8 mouse cellular contexts compared by ENCODE assay signal in genomic region chr12:85532613-85533460, GRCm38 (mm10). TPM values are rescaled to one million over a fixed set of nuclear protein-coding genes. Genes with fewer than 3 reads are reported as not detected.
DNase-seq lines count a peak whose midpoint lies in the region; ATAC-seq and TF ChIP-seq lines count a peak whose summit lies in the region.

No protein-coding gene starts in this region.

- H3K9ac ChIP-seq in midbrain, postnatal 0 days (replicated peaks; ENCODE audit: low read length, poor library complexity, severe bottlenecking), result no peak overlapping the region
- no peak overlapping the region for H3K9ac ChIP-seq in midbrain, embryonic 15.5 days

- H3K4me3 ChIP-seq in midbrain, postnatal 0 days (ENCODE audit: low read depth, low read length), result no peak overlapping the region
- H3K4me3 ChIP-seq in midbrain, embryonic 15.5 days, result no peak overlapping the region
- H3K4me3 ChIP-seq in lung, adult 2 months (replicated peaks; ENCODE audit: extremely low read depth, low read depth, low read length), result no peak overlapping the region

- no peaks in the 10 kb centered on the region for H3K9me3 ChIP-seq in midbrain, postnatal 0 days (ENCODE audit: low read length)
- no peaks in the 10 kb centered on the region for H3K9me3 ChIP-seq in midbrain, embryonic 15.5 days

- H3K4me1 ChIP-seq in midbrain, postnatal 0 days (ENCODE audit: insufficient read depth, low read length), result no peaks in the 10 kb centered on the region
- no peaks in the 10 kb centered on the region for H3K4me1 ChIP-seq in midbrain, embryonic 15.5 days
- peaks cover 11% of the 10 kb centered on the region for H3K4me1 ChIP-seq in lung, adult 2 months (ENCODE audit: control insufficient read depth, insufficient read depth, low read length)

- DNase-seq in midbrain, postnatal 0 days (ENCODE audit: low spot score), result peak; percentile 85
- peak; percentile 51 for DNase-seq in brain, embryonic 14.5 days (ENCODE audit: low read depth)
- DNase-seq in heart, postnatal 14 days, result peak; percentile 81 to 83
- peak; percentile 61 for DNase-seq in lung, adult 2 months
- DNase-seq in telencephalon, adult 2 months (ENCODE audit: low read depth, low spot score), result peak; percentile 38
- no peak for DNase-seq in embryo, embryonic 10 days (ENCODE audit: low spot score)
- DNase-seq in cerebellum, adult 11-12 months, result no peak

- no peak overlapping the region for H3K4me2 ChIP-seq in midbrain, postnatal 0 days (ENCODE audit: low read depth, low read length, poor library complexity, severe bottlenecking)
- H3K4me2 ChIP-seq in midbrain, embryonic 15.5 days, result no peak overlapping the region

- 75% methylated on average over 14 of the region's 14 CpGs for WGBS in midbrain, postnatal 0 days
- WGBS in midbrain, embryonic 15.5 days, result 79% methylated on average over 14 of the region's 14 CpGs
- 24% methylated on average over 14 of the region's 14 CpGs for WGBS in lung, adult 2 months

- TF ChIP-seq CTCF in midbrain, postnatal 0 days (IDR thresholded peaks at IDR 0.05), result no peak
- TF ChIP-seq CTCF in brain, embryonic 14.5 days (IDR thresholded peaks at IDR 0.05; ENCODE audit: borderline replicate concordance, extremely low read depth, insufficient read depth, insufficient read length), result no peak
- TF ChIP-seq CTCF in lung, adult 2 months (IDR thresholded peaks at IDR 0.05; ENCODE audit: insufficient read depth, low read length), result no peak

- no peak for ATAC-seq in midbrain, postnatal 0 days (ENCODE audit: low FRiP score)
- ATAC-seq in midbrain, embryonic 15.5 days (replicated peaks), result no peak

- no peak overlapping the region for H3K27ac ChIP-seq in midbrain, postnatal 0 days (ENCODE audit: low read depth, low read length)
- H3K27ac ChIP-seq in midbrain, embryonic 15.5 days, result no peak overlapping the region

- H3K36me3 ChIP-seq in midbrain, postnatal 0 days (ENCODE audit: insufficient read depth, low read length), result no peaks in the 10 kb centered on the region
- H3K36me3 ChIP-seq in midbrain, embryonic 15.5 days (replicated peaks), result no peaks in the 10 kb centered on the region

- H3K27me3 ChIP-seq in midbrain, postnatal 0 days (ENCODE audit: insufficient read depth, low read length), result no peaks in the 10 kb centered on the region
- no peaks in the 10 kb centered on the region for H3K27me3 ChIP-seq in midbrain, embryonic 15.5 days (replicated peaks)

- TF ChIP-seq POLR2A in brain, embryonic 14.5 days (IDR thresholded peaks at IDR 0.05; ENCODE audit: borderline replicate concordance, extremely low read depth, insufficient read depth, insufficient read length, poor library complexity, severe bottlenecking), result no peak
- TF ChIP-seq POLR2A in lung, adult 2 months (IDR thresholded peaks at IDR 0.05; ENCODE audit: borderline replicate concordance, extremely low read depth, low read depth, low read length), result peak; percentile 13; the same call in 1 of the 2 replicates

- intact Hi-C loops in heart, postnatal 14 days (cut with DNase I), result loop anchor here (2.0 kb wide), 1 partner anchor 66 kb away; the partner anchor contains the start of gene Jdp2

RNA-seq across cellular contexts. Expression of gene Fos, which starts 59.1 kb away (rescaled TPM):
- total RNA-seq in midbrain, postnatal 0 days (2014; rRNA removed), result 9.7 and 14.6 TPM in 2 replicates
- polyA plus RNA-seq in midbrain, postnatal 0 days (2015; fragmentation: Nextera tagmentation; extraction: Ambion mirVana), result 7.3 and 10.0 TPM in 2 replicates
- polyA plus RNA-seq in midbrain, embryonic 15.5 days (2015; fragmentation: Nextera tagmentation; extraction: Ambion mirVana), result 1.4 and 1.6 TPM in 2 replicates
- 1.9 and 2.0 TPM in 2 replicates for polyA plus RNA-seq in brain, embryonic 14.5 days (2012; rRNA removed)
- 1 to 10 TPM; 4.3 to 5.0 TPM for total RNA-seq in heart, postnatal 14 days (2021)
- polyA plus RNA-seq in lung, adult 2 months (2012; rRNA removed), result 37.8 and 55.0 TPM in 2 replicates

Comparison
In these comparisons a context has a peak if more than half of its experiments do, and no peak if none do; other contexts are left out.
1. DNase-seq: peak in midbrain, postnatal 0 days (single experiment), brain, embryonic 14.5 days (single experiment), heart, postnatal 14 days (2 of 2), lung, adult 2 months (single experiment) and telencephalon, adult 2 months (single experiment); none in embryo, embryonic 10 days (single experiment) and cerebellum, adult 11-12 months (single experiment).